Mouse (Mus musculus) ovary, postnatal 10 days (tissue): ENCODE results near the gene Stn1.

Source experiments
- DNase-seq: peaks from one replicate; pipeline ENCODE4 v3.0.0; 2022; ENCODE audit warnings: low spot score

Gene Stn1

GRCm38 (mm10) chr19:47508771-47509281 lies 28.5 kb downstream of the Stn1 start:
- no peak for DNase-seq

DNA sequence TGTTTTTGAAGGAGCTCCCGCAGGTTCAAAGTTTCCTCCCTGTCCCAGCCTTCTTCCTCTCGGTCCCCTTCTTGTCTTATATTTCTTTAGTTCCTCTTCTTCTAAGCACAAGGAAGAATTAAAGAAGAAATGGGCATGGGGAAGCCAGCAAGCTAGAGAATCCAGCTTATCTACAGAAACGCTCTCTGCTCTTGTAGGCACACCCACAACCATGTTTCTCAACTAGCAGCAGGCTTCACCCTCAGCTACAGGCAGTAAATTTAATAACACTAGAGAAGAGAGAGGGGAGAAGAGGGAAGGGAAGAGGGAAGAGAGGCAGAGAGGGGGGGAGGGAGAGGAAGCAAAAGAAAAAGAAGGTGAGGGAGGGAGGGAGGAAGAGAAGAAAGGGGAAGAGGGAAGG lies 29.1 kb downstream of the Stn1 start:
- no peak for DNase-seq

DNA sequence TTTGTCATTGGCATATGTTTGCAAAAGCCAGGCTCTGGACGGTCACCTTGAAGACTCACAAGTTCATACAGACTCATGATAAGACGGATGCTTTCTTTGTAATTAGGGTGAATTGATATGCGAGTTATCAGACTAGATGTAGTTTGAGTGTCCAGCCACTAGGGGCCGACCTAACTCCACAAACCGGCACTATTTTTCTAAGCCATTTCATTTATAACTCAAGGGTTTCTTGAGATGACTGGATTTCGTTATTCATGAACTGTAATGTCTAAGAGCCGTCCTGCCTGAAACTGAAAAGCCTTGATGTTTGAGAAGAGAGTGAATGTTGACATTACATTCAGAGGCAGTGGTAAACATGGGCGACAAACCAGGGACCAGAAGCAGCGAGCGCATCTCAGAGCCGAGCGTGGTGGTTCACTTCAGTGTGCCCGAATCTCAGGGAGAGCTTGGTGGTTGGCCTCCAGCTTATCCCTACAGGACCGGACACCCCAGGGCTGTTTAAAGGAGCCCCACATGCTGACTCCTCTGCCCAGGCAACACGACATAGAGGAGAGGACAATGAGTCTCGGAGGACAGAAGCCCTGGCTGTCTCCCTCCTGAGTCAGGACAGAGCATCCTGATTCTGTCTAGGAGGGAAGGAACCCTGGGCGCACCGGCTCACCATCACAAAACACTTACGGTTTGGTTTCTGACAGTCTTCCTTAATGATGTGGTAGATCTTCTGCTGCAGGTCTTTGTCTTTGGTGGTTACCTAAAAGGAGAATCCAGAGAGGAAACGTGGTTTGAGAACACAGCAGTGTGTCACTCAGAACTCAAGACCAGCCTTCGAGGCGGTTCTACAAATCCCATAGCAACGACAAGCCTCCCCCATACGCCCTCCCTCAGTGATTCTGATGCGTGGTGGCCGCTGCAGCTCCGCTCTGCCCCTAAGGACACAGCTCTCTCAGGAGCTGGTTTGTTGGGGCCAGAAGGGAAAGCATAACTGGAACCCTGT lies 29.9 kb downstream of the Stn1 start:
- DNase-seq = peak; percentile 33

- no peak for DNase-seq
Measured at GRCm38 (mm10) chr19:47503625-47504024, 33.7 kb downstream of the Stn1 start.

- DNase-seq = no peak
Measured at GRCm38 (mm10) chr19:47502563-47502962, 34.7 kb downstream of the Stn1 start.

DNA sequence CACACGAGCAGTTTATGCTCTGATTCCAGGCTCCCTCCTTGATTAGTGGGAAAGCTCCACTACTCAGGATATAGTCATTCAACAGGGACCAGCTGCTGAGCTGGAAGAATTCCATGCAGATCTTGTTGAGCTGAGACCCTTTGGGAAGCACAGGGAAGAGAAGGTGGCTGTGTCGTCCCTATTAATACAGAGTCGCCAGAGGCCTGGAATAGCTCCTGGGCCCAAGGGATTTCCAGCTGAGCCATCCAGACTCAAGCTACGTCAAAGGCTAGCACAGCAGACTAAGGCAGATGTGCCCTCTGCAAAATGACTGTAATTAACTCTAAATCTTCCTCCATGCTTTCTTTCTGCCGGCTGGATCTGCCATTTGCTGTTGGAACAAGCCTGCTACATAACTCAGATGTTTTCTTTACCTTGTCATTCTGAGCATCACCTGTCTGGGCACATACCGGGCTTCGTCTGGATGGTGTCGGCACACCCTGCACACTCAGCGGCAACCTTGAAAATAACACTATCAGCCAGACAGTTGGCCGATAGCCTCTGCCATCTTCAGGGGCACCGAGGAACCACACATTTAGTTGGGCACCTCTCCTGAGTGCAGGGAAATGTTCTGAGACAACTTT lies 36.8 kb downstream of the Stn1 start:
- DNase-seq = no peak

- DNase-seq = no peak
Measured at GRCm38 (mm10) chr19:47499841-47500240, 37.5 kb downstream of the Stn1 start.

DNA sequence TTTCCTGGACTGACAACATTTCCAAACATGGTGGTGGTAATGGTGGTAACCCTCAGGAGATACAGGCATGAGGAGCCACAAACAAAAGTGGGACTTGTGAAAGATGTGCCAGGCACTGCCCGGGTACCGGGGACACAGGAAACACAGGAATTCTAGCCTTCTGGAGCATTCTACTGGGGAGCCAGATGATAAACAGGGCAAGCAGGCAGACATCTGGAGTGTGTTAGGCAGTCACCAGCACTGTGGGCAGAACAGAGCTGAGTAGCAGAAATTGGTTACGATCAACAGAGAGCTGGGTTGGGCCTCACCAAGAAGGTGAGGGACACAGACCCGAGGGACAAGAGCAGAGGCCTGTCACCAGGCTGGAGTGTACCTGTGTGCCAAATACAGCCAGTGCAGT lies 38.4 kb downstream of the Stn1 start:
- DNase-seq = no peak

GRCm38 (mm10) chr19:47497736-47498135 lies 39.6 kb downstream of the Stn1 start:
- no peak for DNase-seq

DNA sequence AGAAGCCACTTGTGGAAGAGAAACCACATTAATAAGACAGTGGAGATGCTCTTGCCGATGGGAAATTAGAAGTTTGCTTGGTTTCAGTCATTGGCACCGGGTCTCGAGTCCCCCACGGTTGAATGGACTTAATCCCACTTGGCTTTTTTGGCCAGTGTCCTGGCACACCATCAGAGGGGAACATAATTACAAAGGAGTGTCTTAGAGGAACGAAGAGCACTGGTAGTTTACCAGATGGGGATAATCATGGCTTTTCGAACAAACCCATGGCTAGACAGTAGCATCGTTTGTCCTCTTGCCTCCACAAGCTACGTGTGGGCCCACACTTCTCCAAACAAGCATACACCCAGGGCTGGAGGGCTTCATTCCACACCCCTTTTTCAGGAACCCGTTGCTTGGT lies 40.0 kb downstream of the Stn1 start:
- no peak for DNase-seq

GRCm38 (mm10) chr19:47493017-47493997 lies 44.0 kb downstream of the Stn1 start:
- DNase-seq = no peak

GRCm38 (mm10) chr19:47492422-47492821 lies 44.9 kb downstream of the Stn1 start:
- DNase-seq = no peak

- DNase-seq = no peak
Measured at GRCm38 (mm10) chr19:47491853-47492252, 45.5 kb downstream of the Stn1 start.

- no peak for DNase-seq
Measured at GRCm38 (mm10) chr19:47489233-47489632, 48.1 kb downstream of the Stn1 start.

- DNase-seq = no peak
Measured at GRCm38 (mm10) chr19:47488250-47488649, 49.1 kb downstream of the Stn1 start.

DNA sequence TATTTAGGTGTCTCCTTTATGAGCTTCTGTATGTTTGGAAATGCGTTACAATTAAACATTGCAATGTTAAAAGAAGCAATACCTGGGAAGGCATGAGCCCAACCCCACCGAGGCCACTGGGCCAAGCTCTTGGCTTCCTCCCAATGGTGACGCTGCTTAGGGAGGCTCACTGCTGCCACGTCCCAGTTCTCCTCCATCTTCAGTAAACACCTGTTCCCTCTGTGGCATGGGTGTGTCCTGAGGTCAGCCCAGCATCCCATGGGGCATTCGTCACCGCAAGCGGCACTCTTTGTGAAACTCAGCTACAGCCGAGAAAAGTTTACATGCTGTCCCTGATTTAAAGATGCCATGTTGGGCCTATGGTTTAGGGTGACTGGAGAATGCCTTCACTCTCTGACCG lies 49.7 kb downstream of the Stn1 start:
- no peak for DNase-seq

- no peak for DNase-seq
Measured at GRCm38 (mm10) chr19:47485997-47486566, 51.2 kb downstream of the Stn1 start.

- DNase-seq = no peak
Measured at GRCm38 (mm10) chr19:47484110-47484509, 53.2 kb downstream of the Stn1 start.

- no peak for DNase-seq
Measured at GRCm38 (mm10) chr19:47483346-47483745, 54.0 kb downstream of the Stn1 start.

DNA sequence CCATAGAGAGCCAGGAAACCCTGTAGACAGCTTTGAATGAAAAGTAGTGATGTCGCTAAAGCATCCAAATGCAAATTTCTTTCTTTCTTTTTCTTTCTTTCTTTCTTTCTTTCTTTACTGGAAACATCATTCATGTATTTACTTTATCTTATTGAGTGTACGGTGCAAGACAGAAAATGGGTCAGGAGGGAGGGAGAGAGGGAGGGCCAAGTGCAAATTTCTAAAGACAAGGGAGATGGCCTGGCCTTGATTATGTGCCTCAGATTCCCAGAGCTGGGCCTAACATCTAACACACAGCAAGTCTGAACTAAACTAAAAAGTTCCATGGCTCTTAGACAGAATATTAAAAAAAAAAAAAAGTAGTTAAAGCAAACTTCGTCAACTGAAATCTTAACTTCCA lies 63.9 kb downstream of the Stn1 start:
- no peak for DNase-seq

DNA sequence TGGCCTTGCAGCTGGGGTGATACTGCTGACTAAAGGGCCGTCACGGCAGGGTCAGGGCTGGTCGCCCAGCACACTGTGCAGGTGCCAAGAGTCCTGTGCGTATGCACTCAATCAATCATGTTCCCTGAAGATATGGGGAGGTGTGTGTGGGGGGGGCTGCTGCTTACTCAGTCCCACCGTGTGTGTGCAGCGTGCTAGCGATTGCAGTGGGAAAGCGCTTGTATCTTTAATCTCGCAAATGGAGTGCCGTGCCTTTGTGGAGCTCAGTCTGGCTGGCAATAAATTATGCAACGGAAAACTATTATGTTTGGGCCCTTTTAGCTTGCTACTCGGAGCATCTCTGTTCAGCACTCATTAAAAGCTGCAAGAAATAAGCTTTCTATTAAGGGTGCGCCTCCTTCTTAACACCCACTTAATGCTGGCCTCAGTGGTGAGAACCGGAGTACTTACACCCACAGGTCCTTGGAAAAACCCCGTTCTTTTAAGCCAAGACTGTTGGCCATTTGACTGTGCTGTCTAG lies 64.4 kb downstream of the Stn1 start:
- DNase-seq = no peak
